15 mouse cellular contexts compared by ENCODE assay signal in genomic region chr13:113918668-113919067, GRCm38 (mm10).
DNase-seq lines count a peak whose midpoint lies in the region; ATAC-seq and TF ChIP-seq lines count a peak whose summit lies in the region.
"Had no signal": no experiment of that assay in that cellular context is flagged by ENCODE, and none has a peak within 500 bp of the region (broad histone marks: within the 10 kb centered on the region; RNA-seq: fewer than 3 reads in every experiment).

No protein-coding gene starts in this region.

- no peak overlapping the region for H3K27ac ChIP-seq in heart, postnatal 0 days (ENCODE audit: low read depth)
- no peak overlapping the region for H3K27ac ChIP-seq in heart, embryonic 11.5 days (ENCODE audit: low read depth, low read length)
- peak overlapping the region; percentile 76 for H3K27ac ChIP-seq in forebrain, embryonic 14.5 days (ENCODE audit: low read depth, low read length)
- no peak overlapping the region for H3K27ac ChIP-seq in hindbrain, postnatal 0 days
- no peak overlapping the region for H3K27ac ChIP-seq in neural tube, embryonic 14.5 days (ENCODE audit: low read depth, low read length)
- H3K27ac ChIP-seq: heart, embryonic 13.5 days; kidney, postnatal 0 days; limb, embryonic 13.5 days had no signal

- WGBS in heart, postnatal 0 days = 69% methylated on average over 7 of the region's 7 CpGs
- 80% methylated on average over 7 of the region's 7 CpGs for WGBS in heart, embryonic 11.5 days (ENCODE audit: insufficient replicate concordance)
- WGBS in forebrain, embryonic 14.5 days = 41% methylated on average over 7 of the region's 7 CpGs
- 35% methylated on average over 7 of the region's 7 CpGs for WGBS in hindbrain, postnatal 0 days
- 42% methylated on average over 7 of the region's 7 CpGs for WGBS in neural tube, embryonic 14.5 days

- peak overlapping the region; percentile 5; the same call in 1 of the 2 replicates for H3K4me2 ChIP-seq in heart, postnatal 0 days (ENCODE audit: low read depth, low read length)
- H3K4me2 ChIP-seq in heart, embryonic 11.5 days = no peak overlapping the region
- H3K4me2 ChIP-seq in forebrain, embryonic 14.5 days (ENCODE audit: low read length) = peak overlapping the region; percentile 48
- H3K4me2 ChIP-seq in hindbrain, postnatal 0 days (ENCODE audit: low read depth, low read length) = peak overlapping the region; percentile 48
- peak overlapping the region; percentile 36; the same call in 1 of the 2 replicates for H3K4me2 ChIP-seq in neural tube, embryonic 14.5 days (ENCODE audit: low read depth, low read length)
- H3K4me2 ChIP-seq: heart, embryonic 13.5 days; limb, embryonic 13.5 days had no signal

- TF ChIP-seq CTCF in heart, postnatal 0 days (IDR thresholded peaks at IDR 0.05; ENCODE audit: low read depth) = no peak
- no peak for TF ChIP-seq CTCF in hindbrain, postnatal 0 days (IDR thresholded peaks at IDR 0.05; ENCODE audit: low read depth)

- H3K36me3 ChIP-seq in heart, postnatal 0 days (replicated peaks; ENCODE audit: control insufficient read depth, insufficient read depth, low read length) = 0 out of 2 replicates have a peak, but pooled peaks cover 5% of the 10 kb centered on the region
- H3K36me3 ChIP-seq in heart, embryonic 11.5 days (ENCODE audit: control insufficient read depth, insufficient read depth, low read length) = no peaks in the 10 kb centered on the region
- H3K36me3 ChIP-seq in forebrain, embryonic 14.5 days (ENCODE audit: control insufficient read depth, insufficient read depth, low read length) = no peaks in the 10 kb centered on the region
- no peaks in the 10 kb centered on the region for H3K36me3 ChIP-seq in hindbrain, postnatal 0 days (ENCODE audit: insufficient read depth, low read length)
- H3K36me3 ChIP-seq in neural tube, embryonic 14.5 days (ENCODE audit: control insufficient read depth, insufficient read depth, low read length) = no peaks in the 10 kb centered on the region

- TF ChIP-seq EP300 in heart, postnatal 0 days (IDR thresholded peaks at IDR 0.05; ENCODE audit: low read depth) = no peak

- H3K4me3 ChIP-seq in heart, postnatal 0 days (ENCODE audit: low read depth, low read length) = no peak overlapping the region
- no peak overlapping the region for H3K4me3 ChIP-seq in heart, embryonic 11.5 days (ENCODE audit: low read depth, low read length)
- no peak overlapping the region for H3K4me3 ChIP-seq in forebrain, embryonic 14.5 days (ENCODE audit: low read depth, low read length)
- H3K4me3 ChIP-seq in hindbrain, postnatal 0 days (ENCODE audit: low read length) = no peak overlapping the region
- H3K4me3 ChIP-seq in neural tube, embryonic 14.5 days (ENCODE audit: low read depth, low read length) = no peak overlapping the region
- H3K4me3 ChIP-seq: heart, embryonic 13.5 days; limb, embryonic 13.5 days had no signal

- no peak for ATAC-seq in heart, postnatal 0 days (ENCODE audit: insufficient read depth, low read depth)
- no peak for ATAC-seq in heart, embryonic 11.5 days (replicated peaks; ENCODE audit: insufficient number of reproducible peaks, low FRiP score, low TSS enrichment)
- no peak for ATAC-seq in forebrain, embryonic 14.5 days
- ATAC-seq in hindbrain, postnatal 0 days = no peak
- ATAC-seq in neural tube, embryonic 14.5 days (ENCODE audit: low read depth) = 0 out of 2 replicates have a peak, but pooled peaks have one; percentile 18
- ATAC-seq: inflammation-experienced regulatory T-cells, adult 6 months had no signal

- no peak for DNase-seq in heart, postnatal 0 days (ENCODE audit: low spot score)
- DNase-seq in forebrain, embryonic 14.5 days (ENCODE audit: low spot score) = no peak
- no peak for DNase-seq in hindbrain, postnatal 0 days (ENCODE audit: low spot score)
- DNase-seq in right cerebral cortex, postnatal 10 days (ENCODE audit: low spot score in 2 of 2) = no peak
- no peak for DNase-seq in lung, postnatal 4 days
- no peak for DNase-seq in testis, postnatal 14 days (ENCODE audit: low spot score)
- DNase-seq: lung, adult 2 months; thymus, postnatal 14 days had no signal

- no peaks in the 10 kb centered on the region for H3K27me3 ChIP-seq in heart, postnatal 0 days (ENCODE audit: control insufficient read depth, insufficient read depth, low read length)
- no peaks in the 10 kb centered on the region for H3K27me3 ChIP-seq in heart, embryonic 11.5 days (ENCODE audit: control insufficient read depth, insufficient read depth, low read length)
- H3K27me3 ChIP-seq in forebrain, embryonic 14.5 days (replicated peaks; ENCODE audit: control insufficient read depth, insufficient read depth, low read length) = no peaks in the 10 kb centered on the region
- H3K27me3 ChIP-seq in hindbrain, postnatal 0 days (ENCODE audit: insufficient read depth, low read length) = no peaks in the 10 kb centered on the region
- H3K27me3 ChIP-seq in neural tube, embryonic 14.5 days (ENCODE audit: control insufficient read depth, insufficient read depth, low read length) = no peaks in the 10 kb centered on the region
- H3K27me3 ChIP-seq: heart, embryonic 13.5 days; limb, embryonic 13.5 days had no signal

- H3K4me1 ChIP-seq in heart, postnatal 0 days (ENCODE audit: control insufficient read depth, insufficient read depth) = no peaks in the 10 kb centered on the region
- H3K4me1 ChIP-seq in heart, embryonic 11.5 days (ENCODE audit: control insufficient read depth, insufficient read depth, low read length) = 0 out of 2 replicates have a peak, but pooled peaks cover 7% of the 10 kb centered on the region
- peaks cover 29% of the 10 kb centered on the region for H3K4me1 ChIP-seq in forebrain, embryonic 14.5 days (ENCODE audit: control insufficient read depth, insufficient read depth, low read length)
- peaks cover 13% of the 10 kb centered on the region; the same call in 1 of the 2 replicates for H3K4me1 ChIP-seq in hindbrain, postnatal 0 days (ENCODE audit: insufficient read depth, low read length)
- peaks cover 15% of the 10 kb centered on the region; the same call in 1 of the 2 replicates for H3K4me1 ChIP-seq in neural tube, embryonic 14.5 days (ENCODE audit: control insufficient read depth, insufficient read depth, low read length)

- no peaks in the 10 kb centered on the region for H3K9me3 ChIP-seq in heart, postnatal 0 days (replicated peaks; ENCODE audit: control insufficient read depth, low read length)
- H3K9me3 ChIP-seq in heart, embryonic 11.5 days (replicated peaks; ENCODE audit: control insufficient read depth, low read length) = no peaks in the 10 kb centered on the region
- H3K9me3 ChIP-seq in forebrain, embryonic 14.5 days (replicated peaks; ENCODE audit: control insufficient read depth, low read length) = no peaks in the 10 kb centered on the region
- no peaks in the 10 kb centered on the region for H3K9me3 ChIP-seq in hindbrain, postnatal 0 days (ENCODE audit: low read length)
- no peaks in the 10 kb centered on the region for H3K9me3 ChIP-seq in neural tube, embryonic 14.5 days (ENCODE audit: control insufficient read depth, low read length)
- H3K9me3 ChIP-seq: G1E; heart, embryonic 13.5 days; limb, embryonic 13.5 days had no signal

- no peak overlapping the region for H3K9ac ChIP-seq in heart, postnatal 0 days (replicated peaks; ENCODE audit: low read depth, low read length)
- H3K9ac ChIP-seq in heart, embryonic 11.5 days (ENCODE audit: low read depth, low read length) = no peak overlapping the region
- peak overlapping the region; percentile 35; the same call in 1 of the 2 replicates for H3K9ac ChIP-seq in forebrain, embryonic 14.5 days (ENCODE audit: low read length)
- H3K9ac ChIP-seq in hindbrain, postnatal 0 days (replicated peaks; ENCODE audit: low read length) = no peak overlapping the region
- peak overlapping the region; percentile 18; the same call in 1 of the 2 replicates for H3K9ac ChIP-seq in neural tube, embryonic 14.5 days (replicated peaks; ENCODE audit: low read depth, low read length)
- H3K9ac ChIP-seq: heart, embryonic 13.5 days; limb, embryonic 13.5 days had no signal

Comparison
In these comparisons a context has a peak if more than half of its experiments do, and no peak if none do; other contexts are left out.
1. H3K9ac ChIP-seq: peak in forebrain, embryonic 14.5 days (single experiment) and neural tube, embryonic 14.5 days (single experiment); none in heart, postnatal 0 days (single experiment), heart, embryonic 11.5 days (single experiment) and hindbrain, postnatal 0 days (single experiment).